Mouse (Mus musculus) frontal cortex, postnatal 10 days (tissue): ENCODE data around the gene Lamtor1.

ENCODE experiments used
- DNase-seq, 2 experiments: peaks; one replicate each; pipeline ENCODE4 v3.0.0; 2022; ENCODE audit warnings: low spot score in 2 of 2, mixed read lengths in 1 of 2

Gene Lamtor1

DNA sequence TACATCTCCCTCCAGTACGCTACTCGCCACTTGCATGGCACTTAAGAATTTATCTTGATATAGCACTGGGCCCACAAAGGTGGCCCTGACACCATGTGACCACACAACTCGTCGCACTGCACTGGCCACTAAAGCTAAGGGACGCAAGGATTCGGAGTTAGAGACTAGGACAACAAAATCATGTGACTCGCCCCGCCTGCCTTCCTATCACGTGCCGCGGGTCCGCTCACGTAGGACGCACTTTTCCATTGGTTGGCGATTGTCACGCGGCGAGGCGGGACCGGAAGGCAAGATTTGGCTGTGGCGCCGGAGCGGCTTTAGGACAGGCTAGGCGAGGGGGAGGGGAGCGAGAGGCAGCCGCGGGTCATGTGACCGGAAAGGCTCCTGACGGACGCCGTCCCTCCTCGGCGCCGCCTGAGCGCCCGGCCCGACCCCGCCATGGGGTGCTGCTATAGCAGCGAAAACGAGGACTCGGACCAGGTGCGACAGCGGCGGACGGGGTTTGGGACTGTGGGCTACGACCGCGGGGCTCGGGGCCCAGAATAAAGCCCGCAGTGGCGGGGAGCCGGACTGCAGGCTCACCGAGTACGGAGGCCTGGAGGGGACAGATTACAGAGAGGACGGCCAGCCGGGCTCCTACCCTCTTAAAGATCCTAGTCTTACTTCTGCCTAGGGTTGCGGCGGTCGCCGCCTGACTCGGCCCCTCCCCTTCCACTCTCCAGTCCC lies at the start of gene Lamtor1:
Gene Lamtor1, plus strand, starts transcription at position 344 of the 726 bp plus-strand sequence.
- peak; percentile 99 to 100 for DNase-seq

DNA sequence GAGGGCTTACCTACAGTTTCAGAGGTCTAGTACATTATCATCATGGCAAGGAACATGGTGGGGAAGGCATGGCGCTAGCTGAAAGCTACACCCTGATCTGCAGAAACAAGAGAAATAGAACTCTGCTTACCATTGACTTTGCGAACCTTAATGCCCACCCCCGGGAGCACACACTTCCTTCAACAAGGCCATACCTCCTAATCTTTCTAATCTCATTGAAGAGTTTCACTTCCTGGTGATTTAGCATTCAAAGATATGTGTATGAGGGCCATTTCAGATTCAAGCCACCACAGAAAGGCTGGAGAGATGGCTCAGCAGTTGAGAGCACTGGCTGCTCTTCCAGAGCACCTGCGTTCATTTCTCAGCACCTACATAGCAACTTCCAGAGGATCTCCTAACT lies 48.6 kb upstream of the Lamtor1 start, which contains the start of gene Folr2:
Gene Folr2, minus strand, starts transcription at position 101 of the 400 bp plus-strand sequence.
- no peak for DNase-seq

DNA sequence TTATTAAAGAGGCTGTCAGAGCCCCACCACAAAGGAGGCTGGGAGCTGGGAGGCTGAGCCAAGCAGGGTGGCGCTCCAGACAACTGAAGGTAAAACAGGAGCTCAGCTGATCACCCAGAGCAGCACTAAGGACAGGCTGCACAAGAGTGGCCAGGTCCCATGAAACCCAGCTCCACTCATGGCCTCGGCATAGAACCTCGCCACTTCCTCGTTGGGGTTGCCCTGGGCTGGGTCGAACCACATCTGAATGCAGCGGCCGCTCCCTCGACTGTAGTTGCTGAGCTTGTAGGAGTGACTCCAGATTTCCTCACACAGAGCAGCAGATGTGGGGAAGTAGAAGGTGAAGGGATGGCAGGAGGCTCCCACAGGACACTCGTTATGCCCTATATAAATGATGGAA lies 47.3 kb upstream of the Lamtor1 start:
- DNase-seq, result no peak

DNA sequence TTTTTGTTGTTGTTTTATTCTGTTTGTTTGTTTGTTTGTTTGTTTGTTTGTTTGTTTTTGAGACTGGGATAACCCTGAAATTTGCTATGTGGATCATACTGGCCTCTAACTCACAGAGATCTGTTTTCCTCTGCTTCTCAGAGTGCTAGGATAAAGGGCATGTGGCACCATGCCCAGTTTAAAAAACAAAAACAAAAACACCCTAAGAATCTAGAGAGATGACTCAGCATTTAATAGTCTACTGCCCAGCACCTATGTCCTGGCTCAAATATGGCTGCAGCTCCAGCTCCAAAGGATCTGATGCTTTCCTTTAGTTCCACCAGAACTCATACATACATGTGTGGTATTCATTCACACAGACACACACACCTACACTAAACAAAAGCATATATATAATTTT lies 44.7 kb upstream of the Lamtor1 start:
- no peak for DNase-seq

DNA sequence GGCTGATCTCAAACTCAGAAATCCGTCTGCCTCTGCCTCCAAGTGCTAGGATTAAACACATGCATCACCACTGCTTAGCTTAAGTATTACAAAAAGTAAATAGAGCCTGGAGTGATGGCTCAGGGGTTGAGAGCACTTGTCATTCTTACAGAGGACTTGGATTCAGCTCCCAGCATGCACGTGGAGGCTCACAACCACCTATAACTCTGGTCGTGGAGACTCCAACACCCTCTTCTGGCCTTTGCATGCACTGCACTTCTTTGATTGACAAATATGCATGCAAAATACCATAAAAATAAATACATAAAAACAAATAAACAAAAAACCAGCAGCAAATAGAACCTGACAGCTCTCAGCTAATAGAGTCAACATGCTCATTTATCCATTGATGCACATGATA lies 43.4 kb upstream of the Lamtor1 start:
- no peak for DNase-seq

DNA sequence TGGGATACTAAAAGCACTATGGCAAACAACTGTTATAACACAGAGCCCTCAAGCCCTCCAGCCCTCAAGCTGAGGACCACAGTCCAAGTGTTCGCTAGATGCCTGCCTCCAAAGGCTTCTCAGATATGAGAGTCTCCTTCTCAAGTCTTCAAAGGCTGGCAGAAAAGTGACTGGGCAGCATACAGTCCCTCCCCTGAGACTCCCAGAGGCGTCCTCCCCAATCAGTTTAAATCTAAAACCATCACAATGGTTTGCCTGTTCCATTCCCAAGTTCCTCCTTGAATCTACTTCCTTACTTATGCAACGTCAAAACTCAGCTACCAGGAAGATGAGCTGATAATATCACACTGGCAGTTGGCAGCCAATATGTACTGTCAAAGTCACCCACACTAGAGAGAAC lies 42.3 kb upstream of the Lamtor1 start, which contains the start of gene Anapc15:
Gene Anapc15, plus strand, starts transcription at position 301 of the 400 bp plus-strand sequence.
- DNase-seq, result no peak

DNA sequence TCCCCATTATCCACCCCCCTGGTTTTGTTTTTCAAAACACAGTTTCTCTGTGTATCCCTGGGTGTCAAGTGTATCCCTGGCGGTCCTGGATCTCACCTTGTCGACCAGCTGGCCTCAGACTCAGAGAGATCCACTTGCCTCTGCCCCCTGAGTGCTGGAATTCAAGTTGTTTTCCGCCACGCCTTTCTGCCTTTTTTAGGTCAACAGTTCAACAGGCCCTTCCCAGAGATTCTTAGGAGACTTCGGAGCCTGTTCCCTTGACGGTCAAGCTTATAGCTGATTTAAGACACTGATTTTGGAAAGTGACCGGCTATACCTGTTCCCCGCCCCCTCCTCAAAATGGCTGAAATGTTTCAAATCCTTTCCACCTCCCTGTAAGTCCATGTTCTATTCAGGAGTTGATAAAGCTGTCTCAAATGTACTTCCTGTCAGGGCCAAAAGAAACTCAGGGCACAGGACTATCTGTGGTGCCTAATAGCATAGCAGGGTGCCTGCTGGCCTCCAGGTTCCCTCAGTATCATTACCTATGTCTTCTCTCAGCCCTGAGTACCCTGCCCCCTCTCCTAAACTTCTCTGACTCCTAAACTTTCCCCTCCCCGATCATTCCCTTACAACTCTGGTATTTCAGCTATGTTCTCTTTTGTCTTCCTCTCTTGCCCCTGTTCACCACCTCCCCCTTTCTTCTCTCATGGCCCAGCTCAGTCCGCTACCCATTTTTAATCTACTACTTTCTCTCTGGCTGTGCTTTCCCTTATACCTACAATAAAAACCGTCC lies 39.0 kb upstream of the Lamtor1 start:
- DNase-seq, result no peak

DNA sequence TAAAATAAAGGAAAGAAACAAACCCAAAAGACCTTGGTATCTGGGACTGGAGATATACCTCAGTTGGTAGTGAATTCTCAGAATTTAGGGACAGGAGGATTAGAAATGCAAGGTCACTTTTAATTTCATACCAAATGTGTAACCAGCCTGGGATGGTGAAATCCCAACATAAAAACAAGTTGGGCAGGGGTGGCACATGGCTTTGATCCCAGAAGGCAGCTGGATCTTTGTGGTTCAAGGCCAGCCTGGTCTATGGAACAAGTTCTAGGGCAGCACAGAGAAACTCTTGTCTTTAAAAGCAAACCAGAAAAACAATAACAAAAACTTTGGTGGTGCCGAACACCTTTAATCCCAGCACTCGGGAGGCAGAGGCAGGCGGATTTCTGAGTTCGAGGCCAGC lies 38.2 kb upstream of the Lamtor1 start:
- no peak for DNase-seq

DNA sequence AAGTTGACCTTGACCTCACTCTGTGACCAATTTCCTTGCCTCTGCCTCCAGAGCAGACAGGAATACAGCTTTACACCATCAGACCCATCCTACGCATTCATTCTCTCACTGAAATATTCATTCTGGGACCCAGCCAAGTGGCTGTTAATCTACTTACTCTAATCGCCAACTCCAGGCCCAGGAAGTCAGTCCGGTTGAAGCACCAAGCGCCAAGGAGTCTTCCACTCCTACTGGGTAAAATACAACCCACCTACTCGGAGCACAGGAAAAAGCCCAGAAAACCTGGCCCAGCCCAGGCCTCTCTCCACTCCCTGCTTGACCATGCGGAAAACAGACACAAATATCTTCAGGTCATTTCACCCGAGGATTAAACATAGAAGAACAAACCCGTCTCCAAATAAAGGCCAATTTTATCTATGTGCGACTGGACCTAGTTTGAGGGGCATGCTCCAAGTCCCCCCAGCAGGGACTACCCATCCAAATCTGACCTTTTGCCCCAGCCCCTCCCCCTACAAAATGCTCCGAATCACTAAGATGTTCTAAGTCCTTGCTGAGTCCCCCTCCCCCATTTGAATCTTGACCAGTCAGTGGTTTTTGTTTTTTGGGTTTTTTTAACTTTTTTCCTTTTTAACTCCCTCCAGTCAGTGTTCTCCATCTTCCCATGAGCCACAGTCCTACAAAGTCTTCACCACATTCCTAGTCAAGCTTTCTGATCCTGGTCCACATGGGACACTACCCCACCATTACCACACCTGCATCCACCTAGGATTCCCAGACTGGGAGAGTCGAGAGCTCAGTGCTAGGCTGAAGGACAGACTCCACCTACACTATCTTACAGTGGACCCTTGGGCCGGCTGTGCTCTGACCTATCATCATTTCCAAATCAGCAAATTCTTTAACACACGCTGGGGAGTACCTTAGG lies 37.2 kb upstream of the Lamtor1 start:
- DNase-seq, result no peak

DNA sequence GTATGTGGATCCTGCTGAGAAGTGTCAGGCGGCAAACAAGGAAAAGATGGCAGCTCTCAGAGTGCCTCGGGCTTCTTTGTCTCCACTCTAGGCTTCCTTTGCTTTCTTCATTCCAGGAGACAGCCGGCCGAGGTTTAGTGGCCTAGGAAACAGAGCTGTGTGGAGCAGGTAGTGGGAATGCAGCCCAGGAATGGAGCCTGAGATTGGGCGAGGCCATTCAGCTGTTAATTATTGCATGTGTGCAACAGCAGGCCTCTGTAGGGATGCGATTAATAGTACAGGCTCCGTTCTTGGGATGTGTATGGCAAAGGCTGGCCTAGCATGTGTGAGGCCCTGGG lies 36.6 kb upstream of the Lamtor1 start:
- no peak for DNase-seq

DNA sequence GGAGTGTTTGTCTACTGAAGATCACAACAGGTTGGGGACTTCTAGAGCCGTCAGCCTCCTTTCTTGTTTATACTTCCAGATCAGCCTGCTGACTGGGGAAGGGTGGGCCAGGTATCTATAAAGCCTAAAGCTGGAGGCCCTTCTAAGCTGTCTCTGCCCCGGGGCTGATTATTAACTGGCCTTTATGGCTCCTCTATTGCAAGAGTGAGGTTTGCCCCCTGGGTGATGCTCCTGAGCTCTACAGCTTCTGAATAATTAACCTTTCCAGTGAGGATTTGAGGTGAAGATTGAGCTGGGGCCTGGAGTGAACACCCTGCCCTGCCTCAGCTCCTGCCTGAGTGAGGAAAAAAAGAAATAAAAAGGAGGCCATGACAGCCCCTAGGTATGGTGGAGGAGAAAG lies 35.1 kb upstream of the Lamtor1 start, which contains the start of gene Folr1:
Gene Folr1, minus strand, starts transcription at position 160 of the 400 bp plus-strand sequence.
- DNase-seq, result no peak

DNA sequence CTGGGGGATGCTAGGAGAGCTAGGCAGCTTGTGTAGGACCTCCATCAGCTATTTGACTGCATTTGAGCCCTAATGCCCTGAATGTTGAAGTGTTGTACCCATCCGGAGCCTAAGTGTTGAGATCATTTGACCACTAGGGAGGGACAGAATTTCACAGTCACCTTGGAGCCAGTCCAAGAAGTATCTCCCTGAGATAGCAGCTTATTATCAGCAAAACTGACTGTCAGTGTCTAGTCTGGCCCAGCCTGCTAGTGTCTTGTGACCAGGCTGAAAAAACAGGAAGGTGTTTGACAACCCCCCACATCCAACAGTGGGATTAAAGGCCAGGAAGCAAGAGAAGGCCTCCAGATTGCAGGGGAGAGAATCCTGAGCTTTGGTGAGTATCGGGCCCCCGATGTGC lies 34.4 kb upstream of the Lamtor1 start:
- DNase-seq, result no peak

DNA sequence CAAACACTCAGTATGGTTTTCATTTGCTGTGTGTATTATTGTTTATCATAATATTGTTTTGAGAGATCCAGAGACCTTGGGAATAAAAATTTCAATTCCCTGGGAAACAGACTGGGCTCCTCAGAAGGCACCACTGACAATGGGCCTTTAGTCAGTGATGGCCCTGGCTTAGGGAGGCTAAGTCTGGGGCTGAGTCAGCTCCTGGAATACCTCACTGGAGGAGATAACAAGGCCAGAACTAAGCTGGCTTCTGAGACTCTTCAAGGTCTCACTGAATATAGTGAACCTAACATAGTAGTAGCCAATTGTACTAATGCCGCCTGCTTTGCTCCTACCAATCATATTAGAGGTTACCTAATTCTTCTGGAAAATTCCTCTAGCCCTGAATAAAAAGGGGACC lies 29.7 kb upstream of the Lamtor1 start:
- no peak for DNase-seq

DNA sequence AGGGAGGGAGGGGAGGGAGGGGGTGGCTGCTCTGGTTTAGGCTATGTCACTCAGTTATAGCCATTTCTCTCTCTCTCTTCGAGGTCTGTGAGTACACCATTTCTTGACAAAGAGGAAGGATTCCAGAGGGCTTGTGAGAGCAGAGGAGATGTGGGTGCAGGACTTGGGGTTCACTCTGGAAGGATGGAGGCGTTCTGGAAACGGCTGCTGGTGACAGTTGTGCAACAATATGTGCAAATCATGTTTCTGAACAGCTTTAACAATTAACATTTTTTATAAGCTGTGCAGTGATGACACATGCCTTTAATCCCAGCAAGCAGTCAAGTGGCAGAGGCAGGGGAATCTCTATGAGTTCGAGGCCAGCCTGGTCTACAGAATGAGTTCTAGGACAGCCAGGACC lies 24.8 kb upstream of the Lamtor1 start:
- DNase-seq, result no peak

DNA sequence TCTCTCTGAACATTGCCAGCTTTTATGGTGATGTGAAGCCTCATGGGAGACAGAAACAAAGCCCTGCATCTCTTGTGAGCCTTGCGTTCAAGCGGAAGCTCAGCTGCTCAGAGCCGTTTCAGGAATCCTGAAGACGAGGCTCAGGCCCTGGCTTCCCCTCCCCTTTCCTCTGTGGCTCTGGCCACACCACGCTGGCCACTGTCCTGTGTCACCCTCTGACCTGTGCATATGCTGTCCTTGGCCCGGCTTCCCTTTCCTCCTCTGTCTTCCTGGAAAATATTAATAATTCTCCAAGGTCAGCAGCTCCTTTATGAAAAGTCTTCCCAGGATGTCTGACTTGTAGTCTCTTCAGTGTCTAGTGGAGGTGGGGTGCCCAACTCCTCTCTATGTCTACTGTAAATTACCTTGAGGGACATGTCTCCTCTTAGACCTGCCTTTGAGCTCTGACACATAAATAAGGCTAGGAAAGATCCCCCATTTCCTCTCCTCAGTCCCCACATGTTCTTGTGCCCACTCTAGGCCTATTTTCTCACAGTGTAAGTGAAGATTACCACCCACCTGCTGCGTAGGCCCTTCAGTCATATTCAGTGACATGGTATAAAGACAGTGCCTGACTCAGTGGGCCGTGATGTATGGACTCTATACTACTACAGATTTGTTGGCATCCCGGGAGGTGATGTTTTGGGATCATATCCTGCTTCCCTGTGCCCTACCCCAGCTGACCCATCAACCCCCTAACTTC lies 23.1 kb upstream of the Lamtor1 start:
- DNase-seq, result no peak

DNA sequence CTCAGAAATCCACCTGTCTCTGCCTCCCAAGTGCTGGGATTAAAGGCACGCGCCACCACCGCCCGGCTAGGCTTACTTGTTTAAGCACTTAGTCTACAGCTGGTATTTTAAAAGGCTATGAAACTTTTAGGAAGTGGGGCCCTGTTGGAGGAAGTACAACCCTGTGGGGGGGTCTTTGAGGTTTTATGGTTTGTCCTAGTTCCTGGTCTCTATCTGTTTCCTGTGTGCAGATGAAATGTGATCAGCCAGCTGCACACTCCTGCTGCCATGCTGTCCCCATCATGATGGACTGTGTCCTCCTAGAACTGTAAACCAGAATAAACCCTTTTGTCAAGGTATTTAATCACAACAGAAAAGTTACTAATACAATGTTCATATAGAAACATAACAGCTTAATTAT lies 21.5 kb upstream of the Lamtor1 start:
- no peak for DNase-seq

DNA sequence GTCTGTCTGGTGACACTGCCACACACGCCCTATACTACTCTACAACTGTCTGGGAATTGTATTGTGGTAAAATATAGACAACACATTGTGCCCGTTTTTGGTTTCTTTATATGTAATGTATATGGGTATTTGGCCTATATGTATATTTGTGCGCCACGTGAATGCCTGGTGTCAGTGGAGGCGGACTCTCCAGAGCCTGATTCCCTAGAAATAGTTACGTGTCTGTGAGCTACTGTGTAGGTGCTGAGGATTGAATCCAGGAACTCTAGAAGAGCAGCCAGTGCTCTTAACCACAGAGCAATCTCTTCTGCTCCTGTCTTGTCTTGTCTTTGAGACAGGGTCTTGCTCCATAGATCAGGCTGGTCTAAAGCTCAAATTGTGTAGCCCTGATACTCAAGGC lies 19.4 kb upstream of the Lamtor1 start:
- DNase-seq, result no peak

DNA sequence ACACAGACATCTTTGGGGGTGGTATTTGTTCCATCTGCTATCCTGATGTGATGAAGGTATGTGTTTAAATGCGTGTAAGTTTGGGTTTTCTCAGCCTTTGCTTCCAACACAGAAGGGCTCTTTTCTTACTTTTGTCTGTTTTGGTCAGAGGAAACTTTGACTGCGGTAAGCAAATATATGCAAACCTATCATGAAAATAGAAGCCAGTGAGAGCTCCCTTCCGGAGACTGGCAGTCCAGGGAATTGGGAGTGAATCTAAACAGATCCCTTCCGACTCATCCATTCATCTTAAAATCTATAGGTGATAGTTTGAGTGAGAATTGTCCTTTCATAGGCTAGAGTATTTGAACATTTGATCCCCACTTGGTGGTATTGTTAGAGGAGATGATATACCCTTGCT lies 17.2 kb upstream of the Lamtor1 start:
- no peak for DNase-seq

DNA sequence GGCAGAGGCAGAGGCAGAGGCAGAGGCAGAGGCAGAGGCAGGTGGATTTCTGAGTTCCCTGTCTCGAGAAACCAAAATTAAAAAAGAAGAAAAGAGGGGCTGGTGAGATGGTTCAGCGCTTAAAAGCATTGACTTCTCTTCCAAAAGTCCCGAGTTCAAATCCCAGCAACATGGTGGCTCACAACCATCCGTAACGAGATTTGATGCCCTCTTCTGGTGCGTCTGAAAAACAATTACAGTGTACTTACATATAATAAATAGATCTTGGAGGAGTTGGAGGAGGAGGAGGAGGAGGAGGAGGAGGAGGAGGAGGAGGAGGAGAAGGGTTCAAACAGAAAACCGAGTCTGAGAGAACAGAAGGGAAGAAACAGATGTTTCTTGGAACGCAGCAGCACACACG lies 10.0 kb upstream of the Lamtor1 start:
- DNase-seq, result no peak

DNA sequence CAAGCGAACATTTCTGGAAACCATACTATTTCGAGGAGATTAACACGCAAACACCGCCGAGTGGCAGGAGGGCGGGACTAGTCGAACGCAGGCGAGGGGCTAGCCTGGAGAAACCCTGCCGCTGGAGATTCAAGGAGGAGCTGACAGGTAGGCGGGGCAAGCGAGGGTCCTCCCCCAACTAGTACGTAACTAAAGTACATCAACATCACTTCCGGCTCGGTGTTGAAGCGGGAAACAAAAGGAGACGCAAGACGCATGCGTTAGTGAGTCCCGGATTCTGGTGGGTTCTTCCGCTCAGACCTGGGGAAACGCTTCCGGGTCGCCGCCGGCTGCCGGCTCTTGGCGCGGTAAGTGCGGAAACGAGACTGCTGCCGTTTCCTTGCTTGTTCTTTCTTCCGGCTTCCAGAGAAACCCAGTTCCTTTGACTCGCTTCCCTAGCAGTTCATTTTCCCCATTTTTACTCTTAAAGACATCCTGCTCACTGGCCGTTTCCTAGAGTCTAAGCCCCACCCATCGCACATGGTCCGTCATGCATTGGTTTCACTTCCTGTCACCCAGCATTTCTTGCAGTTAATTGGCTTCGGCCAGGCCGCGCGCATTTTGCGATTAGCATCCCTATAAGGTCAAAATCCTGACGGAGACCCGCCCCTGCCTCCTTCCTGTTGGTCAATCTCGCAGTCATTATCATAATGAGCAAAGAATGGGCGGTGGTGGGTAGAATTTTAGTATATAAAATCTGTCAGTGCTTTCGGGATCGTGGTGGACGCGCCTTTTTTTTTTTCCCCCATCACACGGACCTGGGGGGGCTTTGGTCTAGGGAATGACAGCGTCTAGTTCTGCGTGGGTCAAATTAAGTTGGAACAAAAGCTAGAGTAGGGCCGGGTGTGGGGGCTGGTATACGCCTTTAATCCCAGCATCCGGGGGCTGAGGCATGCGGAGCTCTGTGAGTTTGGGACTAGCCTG lies 9.3 kb upstream of the Lamtor1 start:
- peak; percentile 96 to 97 for DNase-seq
